Mouse (Mus musculus): Measurements from ENCODE around the gene Porcn. TPM values are rescaled to one million over a fixed set of nuclear protein-coding genes. Genes with fewer than 3 reads are reported as not detected.
A peak's percentile ranks its signal among the peaks of the same experiment; 100 is the strongest.

Porcn gene
- polyA plus RNA-seq, 1 experiment = 5.3 TPM

DNA sequence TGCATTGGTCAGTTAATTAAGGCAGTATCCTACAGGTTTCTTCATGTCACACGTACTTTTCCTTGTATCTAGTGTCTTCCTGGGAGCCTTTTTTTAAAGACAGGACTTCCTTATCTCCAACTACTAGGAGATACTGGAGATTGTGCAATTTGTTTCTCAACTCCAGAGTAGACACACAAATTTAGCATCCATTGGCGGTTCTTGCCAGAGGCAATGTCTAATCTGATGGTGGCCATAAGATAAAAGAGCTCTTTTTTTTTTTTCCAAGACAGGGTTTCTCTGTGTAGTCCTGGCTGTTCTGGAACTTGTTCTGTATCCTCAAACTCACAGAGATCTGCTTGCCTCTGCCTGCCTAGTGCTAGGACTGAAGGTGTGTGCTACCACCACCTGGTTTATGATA is 3.4 kb upstream of the Porcn start:
- no peak for DNase-seq
- Histone ChIP-seq H3K4me3 (ENCODE audit: control insufficient read depth, insufficient read depth, low read length) (no peak overlapping the region), H3K27me3 (ENCODE audit: control insufficient read depth, insufficient read depth, low read length) (no peaks in the 10 kb centered on the region; the same call in 1 of the 2 replicates), H3K4me1 (replicated peaks; ENCODE audit: control insufficient read depth, insufficient read depth, low read length) (no peaks in the 10 kb centered on the region), H3K36me3 (ENCODE audit: control insufficient read depth, insufficient read depth, low read length) (no peaks in the 10 kb centered on the region), H3K27ac (ENCODE audit: control insufficient read depth, insufficient read depth, low read length) (no peak overlapping the region)
- TF ChIP-seq CTCF (IDR thresholded peaks at IDR 0.05; ENCODE audit: borderline replicate concordance, control insufficient read depth, extremely low read depth, insufficient read depth, low read length, poor library complexity) (no peak), POLR2A (IDR thresholded peaks at IDR 0.05; ENCODE audit: control insufficient read depth, extremely low read depth, insufficient read depth, low read length, poor library complexity) (no peak)
- 73% methylated on average over 2 of the region's 2 CpGs for WGBS

DNA sequence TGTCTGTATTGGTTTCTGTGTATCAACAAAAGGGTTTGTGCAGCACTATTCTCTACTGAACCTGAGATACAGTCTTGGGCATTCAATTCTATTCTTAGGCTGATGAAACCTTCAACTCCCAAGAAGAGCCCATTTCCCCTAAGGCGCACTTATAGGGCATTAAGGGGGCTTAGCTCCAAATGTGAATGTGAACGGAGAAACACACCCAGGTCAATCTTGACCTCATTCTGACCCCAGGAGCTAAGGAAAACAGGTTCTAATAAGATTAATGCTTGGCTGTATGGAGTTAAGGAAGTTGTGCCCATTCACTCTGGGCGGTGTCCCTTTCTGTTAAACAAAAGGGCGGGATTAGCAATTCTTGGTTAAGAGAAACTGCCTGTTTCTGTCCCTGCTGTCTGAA is 899 bp upstream of the Porcn start:
- H3K27me3 ChIP-seq (ENCODE audit: control insufficient read depth, insufficient read depth, low read length) = no peaks in the 10 kb centered on the region; the same call in 1 of the 2 replicates
- no peaks in the 10 kb centered on the region for H3K4me1 ChIP-seq (replicated peaks; ENCODE audit: control insufficient read depth, insufficient read depth, low read length)
- no peak for TF ChIP-seq CTCF (IDR thresholded peaks at IDR 0.05; ENCODE audit: borderline replicate concordance, control insufficient read depth, extremely low read depth, insufficient read depth, low read length, poor library complexity)
- no peak for TF ChIP-seq POLR2A (IDR thresholded peaks at IDR 0.05; ENCODE audit: control insufficient read depth, extremely low read depth, insufficient read depth, low read length, poor library complexity)
- H3K36me3 ChIP-seq (ENCODE audit: control insufficient read depth, insufficient read depth, low read length) = no peaks in the 10 kb centered on the region
- H3K27ac ChIP-seq (ENCODE audit: control insufficient read depth, insufficient read depth, low read length) = no peak overlapping the region
- no peak overlapping the region for H3K4me3 ChIP-seq (ENCODE audit: control insufficient read depth, insufficient read depth, low read length)
- DNase-seq = no peak
- 70% methylated on average over 4 of the region's 4 CpGs for WGBS

DNA sequence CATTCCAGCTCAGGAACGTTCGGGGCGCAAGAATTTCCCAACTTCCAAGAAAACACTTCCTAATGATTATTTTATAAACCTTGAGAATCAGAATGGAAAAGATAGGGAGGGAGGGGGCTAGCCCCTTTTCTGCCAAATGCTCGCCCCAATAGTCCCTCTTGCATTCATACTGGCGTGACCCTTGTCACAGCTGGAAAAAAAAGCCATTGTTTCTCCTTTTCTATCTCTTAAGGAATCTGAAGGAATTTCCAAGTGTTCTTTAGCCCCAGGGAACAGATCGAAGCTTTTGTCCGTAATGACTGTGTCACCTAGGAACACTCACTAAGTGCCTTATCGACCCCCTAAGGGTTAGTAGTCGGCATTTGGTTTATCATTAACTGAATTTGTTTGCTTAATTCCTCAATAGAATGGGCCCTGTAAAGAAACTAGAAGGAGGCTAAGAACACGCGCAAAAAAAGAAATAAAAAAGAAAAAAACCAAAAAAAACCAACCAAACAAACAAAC is 421 bp upstream of the Porcn start:
- no peaks in the 10 kb centered on the region; the same call in 1 of the 2 replicates for H3K27me3 ChIP-seq (ENCODE audit: control insufficient read depth, insufficient read depth, low read length)
- no peaks in the 10 kb centered on the region for H3K4me1 ChIP-seq (replicated peaks; ENCODE audit: control insufficient read depth, insufficient read depth, low read length)
- H3K27ac ChIP-seq (ENCODE audit: control insufficient read depth, insufficient read depth, low read length) = no peak overlapping the region
- no peaks in the 10 kb centered on the region for H3K36me3 ChIP-seq (ENCODE audit: control insufficient read depth, insufficient read depth, low read length)
- no peak for DNase-seq
- TF ChIP-seq CTCF (IDR thresholded peaks at IDR 0.05; ENCODE audit: borderline replicate concordance, control insufficient read depth, extremely low read depth, insufficient read depth, low read length, poor library complexity) (no peak), POLR2A (IDR thresholded peaks at IDR 0.05; ENCODE audit: control insufficient read depth, extremely low read depth, insufficient read depth, low read length, poor library complexity) (no peak)
- H3K4me3 ChIP-seq (ENCODE audit: control insufficient read depth, insufficient read depth, low read length) = 0 out of 2 replicates have a peak overlapping the region, but pooled peaks have one; percentile 36
- 15% methylated on average over 11 of the region's 11 CpGs for WGBS

DNA sequence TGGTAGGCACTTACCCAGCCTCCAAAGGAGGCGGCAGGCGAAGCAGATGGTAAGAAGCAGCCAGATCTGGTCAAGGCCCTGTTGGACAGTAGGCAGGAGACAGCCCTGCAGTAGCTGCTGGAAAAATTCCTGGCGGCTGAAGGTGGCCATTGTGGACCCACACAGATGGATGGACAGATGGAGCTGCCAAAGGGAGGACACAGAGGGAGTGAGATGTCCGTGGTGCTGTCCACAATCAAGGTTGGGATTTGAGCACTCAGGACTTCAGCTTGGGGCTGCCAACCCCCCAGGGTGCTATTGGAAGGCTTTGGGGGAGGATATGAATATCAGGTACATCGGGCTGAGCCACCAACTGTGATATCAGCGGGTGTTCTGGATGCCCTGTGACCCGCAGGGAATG is 774 bp downstream of the Porcn start:
- WGBS = 65% methylated on average over 7 of the region's 7 CpGs
- H3K4me1 ChIP-seq (replicated peaks; ENCODE audit: control insufficient read depth, insufficient read depth, low read length) = no peaks in the 10 kb centered on the region
- DNase-seq = no peak
- no peak overlapping the region for H3K27ac ChIP-seq (ENCODE audit: control insufficient read depth, insufficient read depth, low read length)
- H3K27me3 ChIP-seq (ENCODE audit: control insufficient read depth, insufficient read depth, low read length) = no peaks in the 10 kb centered on the region; the same call in 1 of the 2 replicates
- H3K36me3 ChIP-seq (ENCODE audit: control insufficient read depth, insufficient read depth, low read length) = no peaks in the 10 kb centered on the region
- H3K4me3 ChIP-seq (ENCODE audit: control insufficient read depth, insufficient read depth, low read length) = no peak overlapping the region
- TF ChIP-seq POLR2A (IDR thresholded peaks at IDR 0.05; ENCODE audit: control insufficient read depth, extremely low read depth, insufficient read depth, low read length, poor library complexity) = no peak
- TF ChIP-seq CTCF (IDR thresholded peaks at IDR 0.05; ENCODE audit: borderline replicate concordance, control insufficient read depth, extremely low read depth, insufficient read depth, low read length, poor library complexity) = no peak

DNA sequence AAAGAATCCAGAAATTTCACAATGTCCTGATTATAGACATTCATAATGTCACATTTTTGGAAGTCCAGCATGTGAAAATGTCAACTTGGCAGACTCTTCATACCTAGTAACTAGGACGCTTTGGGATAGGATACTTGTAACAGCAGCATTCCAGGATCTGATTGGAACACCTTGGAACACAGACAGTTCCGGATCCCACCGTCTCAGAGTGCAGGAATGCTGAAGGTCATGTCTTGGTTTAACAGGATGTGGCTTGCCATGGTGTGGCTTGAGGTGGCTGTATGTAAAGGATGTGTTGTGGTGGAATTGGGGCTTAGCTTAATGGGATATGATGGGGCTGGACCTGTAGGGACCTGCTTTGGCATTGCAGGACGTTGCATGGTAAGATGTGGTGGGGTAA is 1.2 kb downstream of the Porcn start:
- Histone ChIP-seq H3K27ac (ENCODE audit: control insufficient read depth, insufficient read depth, low read length) (no peak overlapping the region), H3K4me3 (ENCODE audit: control insufficient read depth, insufficient read depth, low read length) (no peak overlapping the region), H3K36me3 (ENCODE audit: control insufficient read depth, insufficient read depth, low read length) (no peaks in the 10 kb centered on the region), H3K4me1 (replicated peaks; ENCODE audit: control insufficient read depth, insufficient read depth, low read length) (no peaks in the 10 kb centered on the region), H3K27me3 (ENCODE audit: control insufficient read depth, insufficient read depth, low read length) (no peaks in the 10 kb centered on the region; the same call in 1 of the 2 replicates)
- DNase-seq = no peak
- TF ChIP-seq CTCF (IDR thresholded peaks at IDR 0.05; ENCODE audit: borderline replicate concordance, control insufficient read depth, extremely low read depth, insufficient read depth, low read length, poor library complexity) = no peak
- TF ChIP-seq POLR2A (IDR thresholded peaks at IDR 0.05; ENCODE audit: control insufficient read depth, extremely low read depth, insufficient read depth, low read length, poor library complexity) = no peak
- 58% methylated on average over 4 of the region's 4 CpGs for WGBS

DNA sequence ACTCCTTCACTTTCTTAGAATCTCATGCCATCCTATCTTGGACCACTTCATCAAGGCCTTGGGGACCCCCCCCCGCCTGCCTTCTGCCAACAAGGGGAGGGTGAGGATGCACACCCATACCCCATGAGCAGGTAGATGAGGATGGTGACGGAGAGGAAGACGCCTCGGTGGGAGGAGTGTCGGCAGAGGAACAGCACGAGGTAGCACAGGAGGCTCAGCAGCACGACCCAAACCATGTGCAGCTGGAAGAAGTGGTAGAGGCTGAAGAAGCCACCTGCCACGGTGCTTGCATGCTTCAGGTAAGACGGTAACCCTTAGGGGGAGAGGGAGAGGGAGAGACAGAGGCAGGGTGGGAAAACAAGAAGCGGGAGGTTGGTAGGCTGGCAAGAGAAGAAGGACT is 2.2 kb downstream of the Porcn start:
- TF ChIP-seq CTCF (IDR thresholded peaks at IDR 0.05; ENCODE audit: borderline replicate concordance, control insufficient read depth, extremely low read depth, insufficient read depth, low read length, poor library complexity) = no peak
- no peak for TF ChIP-seq POLR2A (IDR thresholded peaks at IDR 0.05; ENCODE audit: control insufficient read depth, extremely low read depth, insufficient read depth, low read length, poor library complexity)
- no peak for DNase-seq
- H3K36me3 ChIP-seq (ENCODE audit: control insufficient read depth, insufficient read depth, low read length) = no peaks in the 10 kb centered on the region
- WGBS = 86% methylated on average over 10 of the region's 10 CpGs
- no peak overlapping the region for H3K27ac ChIP-seq (ENCODE audit: control insufficient read depth, insufficient read depth, low read length)
- H3K4me3 ChIP-seq (ENCODE audit: control insufficient read depth, insufficient read depth, low read length) = no peak overlapping the region
- H3K4me1 ChIP-seq (replicated peaks; ENCODE audit: control insufficient read depth, insufficient read depth, low read length) = no peaks in the 10 kb centered on the region
- no peaks in the 10 kb centered on the region; the same call in 1 of the 2 replicates for H3K27me3 ChIP-seq (ENCODE audit: control insufficient read depth, insufficient read depth, low read length)

DNA sequence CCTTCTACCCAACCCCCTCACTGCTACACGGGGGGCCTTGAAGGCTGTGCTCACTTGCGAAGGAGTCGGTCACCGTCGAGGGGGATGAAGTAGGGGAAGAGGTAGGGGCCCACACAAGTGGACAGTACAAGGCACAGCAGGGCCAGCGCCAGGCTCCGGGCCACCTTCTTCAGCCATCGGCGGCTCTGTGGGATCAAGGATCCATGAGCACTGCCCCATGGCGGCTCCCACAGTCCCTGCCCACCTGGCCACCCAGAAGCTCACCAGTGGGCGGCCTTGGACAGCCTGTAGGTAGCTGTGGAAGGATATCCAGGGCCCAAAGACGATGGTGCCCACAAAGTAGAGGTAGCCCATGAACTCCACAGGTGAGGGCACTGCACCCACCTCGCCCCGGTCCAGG is 3.2 kb downstream of the Porcn start:
- Histone ChIP-seq H3K27ac (ENCODE audit: control insufficient read depth, insufficient read depth, low read length) (no peak overlapping the region), H3K36me3 (ENCODE audit: control insufficient read depth, insufficient read depth, low read length) (no peaks in the 10 kb centered on the region), H3K4me1 (replicated peaks; ENCODE audit: control insufficient read depth, insufficient read depth, low read length) (no peaks in the 10 kb centered on the region), H3K27me3 (ENCODE audit: control insufficient read depth, insufficient read depth, low read length) (no peaks in the 10 kb centered on the region; the same call in 1 of the 2 replicates), H3K4me3 (ENCODE audit: control insufficient read depth, insufficient read depth, low read length) (no peak overlapping the region)
- WGBS = 93% methylated on average over 11 of the region's 14 CpGs
- TF ChIP-seq CTCF (IDR thresholded peaks at IDR 0.05; ENCODE audit: borderline replicate concordance, control insufficient read depth, extremely low read depth, insufficient read depth, low read length, poor library complexity) (no peak), POLR2A (IDR thresholded peaks at IDR 0.05; ENCODE audit: control insufficient read depth, extremely low read depth, insufficient read depth, low read length, poor library complexity) (no peak)
- no peak for DNase-seq
